Mouse (Mus musculus): ENCODE data around the gene Htr2c. TPM values are rescaled to one million over a fixed set of nuclear protein-coding genes. Genes with fewer than 3 reads are reported as not detected.

The Htr2c gene
- not detected for polyA plus RNA-seq (2017; shearing (Covaris generic))

GRCm38 (mm10) chrX:146962258-146962913 lies at the start of gene Htr2c:
Gene Htr2c, plus strand, starts transcription at chrX:146962513.

